Mouse (Mus musculus): Measurements from ENCODE around the gene Npas2.

Gene Npas2

DNA sequence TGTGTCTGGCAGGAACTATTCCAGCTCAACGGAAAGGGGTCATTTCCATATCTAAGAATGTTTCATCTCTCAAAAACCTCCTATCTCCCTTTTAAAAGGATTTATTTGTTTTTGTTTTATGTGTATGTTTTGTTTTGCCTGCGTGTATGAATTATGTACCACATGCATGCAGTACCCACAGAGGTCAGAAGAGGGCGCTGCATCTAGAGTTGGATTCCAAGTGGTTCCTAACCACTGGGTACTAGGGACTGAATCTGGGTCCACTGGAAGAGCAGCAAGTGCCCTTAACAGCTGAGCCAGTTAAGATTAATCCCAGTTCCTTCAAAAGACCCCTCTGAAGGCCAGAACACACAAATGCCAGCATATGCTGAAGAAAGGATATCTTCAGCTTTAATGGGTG lies 24.1 kb downstream of the Npas2 start:
- peak; percentile 42 for DNase-seq (ENCODE audit: low read depth)

- no peak for DNase-seq (ENCODE audit: low read depth)
These were observed 34.9 kb downstream of the Npas2 start for GRCm38 (mm10) chr1:39228401-39228800.

- DNase-seq (ENCODE audit: low read depth): no peak
These were observed 36.5 kb downstream of the Npas2 start for GRCm38 (mm10) chr1:39230021-39230420.

DNA sequence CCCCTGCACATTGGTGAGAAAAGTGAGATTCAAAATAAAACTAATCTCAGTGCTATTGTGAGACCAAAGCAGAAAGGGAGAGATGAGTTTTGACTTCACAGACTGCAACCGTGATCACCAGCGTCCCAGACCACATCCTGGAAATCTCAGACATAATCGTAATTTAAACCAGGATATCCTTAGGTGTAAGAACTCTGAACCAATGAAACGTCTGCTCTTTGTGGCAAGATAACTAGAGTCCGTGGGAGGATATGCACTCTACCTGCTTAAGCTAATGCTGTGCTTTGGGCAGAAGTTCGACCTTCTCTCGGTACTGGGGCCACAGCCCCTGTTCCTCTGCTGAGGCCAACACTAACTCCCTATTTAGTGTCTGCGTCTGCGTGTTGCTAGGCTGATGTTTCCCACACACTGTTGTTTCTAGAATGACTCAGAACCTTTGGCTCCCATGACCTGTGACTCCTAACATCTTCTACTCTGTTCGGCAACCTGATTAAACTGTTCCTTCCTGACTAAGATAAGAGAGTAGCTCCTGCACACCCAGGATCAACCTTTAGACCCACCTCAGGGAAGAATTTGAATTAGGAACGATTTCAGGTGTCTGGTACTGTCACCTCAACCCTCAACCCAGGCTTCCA lies 41.4 kb downstream of the Npas2 start:
- peak; percentile 55 for DNase-seq (ENCODE audit: low read depth)

GRCm38 (mm10) chr1:39237503-39238255 lies 44.1 kb downstream of the Npas2 start:
- no peak for DNase-seq (ENCODE audit: low read depth)

DNA sequence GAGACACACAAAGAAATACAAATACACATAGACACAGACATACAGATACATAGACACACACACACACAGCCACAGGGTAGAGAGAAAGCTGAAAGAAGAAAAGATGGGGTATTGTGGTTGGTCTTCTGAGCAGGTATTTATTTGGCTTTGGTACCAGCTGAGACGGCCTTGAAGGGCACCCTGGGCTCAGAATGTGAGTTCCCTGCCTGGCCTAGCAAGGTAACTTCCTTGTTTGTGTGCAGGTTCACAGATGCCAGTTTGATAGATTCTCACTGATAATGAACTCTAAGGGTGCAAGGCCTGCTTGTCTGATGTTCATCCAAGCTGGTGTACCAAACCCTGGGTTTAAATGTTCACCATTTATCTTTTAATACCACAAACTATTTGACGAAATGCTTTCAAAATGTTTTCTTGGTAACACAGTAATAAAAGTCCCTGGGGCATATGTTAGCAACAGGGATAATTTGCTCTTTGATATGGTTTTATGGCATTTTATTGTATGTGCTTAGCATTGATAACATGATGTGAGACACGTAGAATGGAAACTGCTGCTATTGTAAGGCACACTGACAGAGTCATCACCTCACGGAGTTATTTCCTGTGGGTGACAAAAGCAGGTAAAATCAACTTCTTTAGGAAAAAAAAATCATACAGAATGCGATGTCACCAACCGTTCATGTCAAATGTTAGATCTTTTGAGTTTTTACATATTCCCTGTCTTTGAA lies 47.5 kb downstream of the Npas2 start:
- peak; percentile 14 for DNase-seq (ENCODE audit: low read depth)

DNA sequence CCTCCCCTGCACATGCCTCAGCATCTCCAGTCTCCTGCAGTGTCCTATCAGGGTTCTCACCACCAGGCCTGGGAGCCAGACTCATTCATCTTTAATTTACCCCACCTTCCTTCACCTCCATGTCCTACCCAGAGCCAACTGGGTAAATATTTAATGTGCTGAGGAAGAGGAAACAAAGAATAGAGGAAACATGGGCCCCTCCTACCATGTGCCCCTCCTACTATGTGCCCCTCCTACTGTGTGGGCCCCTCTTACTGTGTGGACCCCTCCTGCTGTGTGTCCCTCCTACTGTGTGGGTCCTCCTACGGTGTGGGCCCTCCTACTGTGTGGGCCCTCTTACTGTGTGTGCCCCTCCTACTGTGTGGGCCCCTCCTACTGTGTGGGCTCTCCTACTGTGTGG lies 51.2 kb downstream of the Npas2 start:
- DNase-seq (ENCODE audit: low read depth): no peak

GRCm38 (mm10) chr1:39251679-39252078 lies 58.1 kb downstream of the Npas2 start:
- DNase-seq (ENCODE audit: low read depth): no peak

DNA sequence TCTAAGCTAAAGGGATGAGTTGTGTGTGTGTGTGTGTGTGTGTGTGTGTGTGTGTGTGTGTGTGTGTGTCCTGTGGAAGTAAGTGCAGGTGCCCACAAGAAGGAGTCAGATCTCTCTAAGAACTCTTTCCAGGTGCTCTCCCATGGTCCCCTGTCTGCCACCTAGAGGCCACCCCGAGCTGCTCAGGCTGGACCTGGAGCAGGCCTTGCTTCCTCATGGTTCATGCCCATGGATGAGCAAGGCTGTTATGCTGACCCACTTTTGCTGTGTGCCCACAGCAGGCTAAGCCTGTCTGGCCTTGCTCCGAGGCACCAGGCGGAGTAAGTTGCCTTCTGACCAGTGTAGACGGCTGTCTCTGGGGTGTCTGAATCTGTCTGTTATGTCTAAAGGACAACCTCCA lies 60.2 kb downstream of the Npas2 start:
- DNase-seq (ENCODE audit: low read depth): peak; percentile 23

GRCm38 (mm10) chr1:39256051-39256450 lies 62.5 kb downstream of the Npas2 start:
- no peak for DNase-seq (ENCODE audit: low read depth)

GRCm38 (mm10) chr1:39256513-39257330 lies 63.2 kb downstream of the Npas2 start:
- no peak for DNase-seq (ENCODE audit: low read depth)

DNA sequence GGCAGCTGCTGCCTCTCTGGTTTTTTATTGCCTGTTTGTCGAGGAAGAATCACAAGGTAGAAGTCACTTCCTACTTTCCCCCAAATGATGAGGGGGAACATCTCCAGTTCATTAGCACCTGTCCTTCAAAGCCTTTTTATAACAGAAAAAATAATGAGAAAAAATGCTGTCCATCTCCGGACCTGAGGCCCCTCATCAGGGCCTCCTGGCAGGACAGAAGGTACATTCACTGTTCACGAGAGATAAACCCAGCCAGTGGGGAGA lies 63.7 kb downstream of the Npas2 start:
- DNase-seq (ENCODE audit: low read depth): no peak

DNA sequence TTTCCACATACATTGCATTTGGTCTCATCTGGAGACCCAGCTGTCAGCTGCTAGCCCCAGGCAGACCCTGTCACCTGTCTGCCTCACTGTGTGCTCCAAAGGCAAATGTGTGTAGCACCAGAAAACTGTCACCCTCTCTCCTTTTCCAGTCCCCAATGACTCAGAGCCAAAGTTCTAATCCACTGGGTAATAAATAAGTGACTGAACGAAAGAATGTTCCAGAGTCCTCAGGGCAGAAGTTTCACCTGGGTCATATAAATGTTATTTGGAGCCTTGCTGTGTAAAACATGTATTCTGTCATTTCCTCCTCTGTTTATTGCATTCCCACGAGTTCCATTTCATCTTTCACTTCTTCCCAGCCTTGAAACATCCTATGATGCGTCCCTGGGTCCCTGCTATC lies 66.1 kb downstream of the Npas2 start:
- no peak for DNase-seq (ENCODE audit: low read depth)

DNA sequence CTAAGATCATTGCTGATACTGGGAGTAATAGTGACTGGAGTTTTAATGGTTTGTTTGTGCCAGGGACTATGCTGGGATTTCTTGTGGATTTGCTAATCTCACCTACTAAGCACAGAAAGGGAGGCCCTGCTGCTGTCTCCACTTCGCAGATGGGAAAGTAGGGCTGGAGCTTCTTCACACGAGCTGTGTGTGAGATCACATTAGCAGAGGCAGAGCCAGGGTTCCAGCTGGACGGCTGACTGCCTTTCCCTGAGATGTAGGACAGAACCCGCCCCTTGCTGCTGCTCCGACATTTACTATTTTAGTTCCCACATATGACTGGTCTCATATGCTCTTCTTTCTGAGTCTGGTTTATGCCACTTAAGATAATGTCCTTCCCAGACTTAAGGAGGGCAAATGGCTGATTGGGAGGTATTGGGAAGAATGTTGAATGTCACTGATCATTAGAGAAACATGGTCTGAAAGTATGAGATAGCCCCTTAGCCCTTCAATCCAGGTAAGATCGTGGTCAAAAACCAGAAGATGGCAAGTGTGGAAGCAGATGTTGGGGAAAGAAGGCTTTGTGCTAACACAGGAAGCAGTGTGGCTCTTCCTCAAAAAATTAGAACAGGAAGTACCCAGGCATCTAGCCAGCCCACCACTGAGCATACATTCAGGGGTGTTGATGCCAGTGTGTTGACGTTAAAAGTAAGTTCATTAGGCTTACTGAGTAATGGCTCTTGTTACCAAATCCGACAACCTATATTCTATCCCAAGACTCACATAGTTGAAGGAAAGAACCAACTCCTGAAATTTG lies 66.8 kb downstream of the Npas2 start:
- DNase-seq (ENCODE audit: low read depth): no peak

DNA sequence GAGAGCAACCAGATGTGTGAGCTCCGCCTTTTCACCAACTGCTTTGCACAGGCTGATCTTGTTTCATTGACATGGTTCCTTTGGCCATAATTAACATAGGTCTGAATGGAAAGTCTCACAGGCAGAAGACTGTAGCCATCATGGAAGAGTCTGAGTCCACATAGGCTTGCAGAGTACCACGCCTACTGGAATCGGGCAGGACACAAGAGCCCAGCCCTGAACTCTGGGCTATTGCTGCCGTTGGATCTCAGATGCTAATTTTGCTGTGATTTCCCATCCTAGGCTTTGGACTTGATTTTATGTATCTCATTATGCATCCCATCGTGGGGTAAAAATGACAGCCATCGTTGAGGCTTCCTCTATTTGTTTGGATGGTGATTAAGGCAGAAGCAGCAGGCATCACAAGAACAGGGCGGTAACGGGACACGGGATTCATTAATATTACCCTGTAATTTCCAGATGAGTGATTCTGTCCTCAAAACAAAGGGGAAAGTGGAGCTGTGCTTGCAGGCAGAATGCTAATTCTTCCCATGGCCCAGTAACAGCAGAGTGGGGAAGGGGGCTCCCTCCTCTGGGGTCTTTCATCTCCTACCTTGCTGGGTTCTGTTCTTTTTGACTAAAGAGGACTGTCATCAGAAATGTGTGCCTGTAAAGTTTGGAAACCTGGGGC lies 73.4 kb downstream of the Npas2 start:
- no peak for DNase-seq (ENCODE audit: low read depth)

DNA sequence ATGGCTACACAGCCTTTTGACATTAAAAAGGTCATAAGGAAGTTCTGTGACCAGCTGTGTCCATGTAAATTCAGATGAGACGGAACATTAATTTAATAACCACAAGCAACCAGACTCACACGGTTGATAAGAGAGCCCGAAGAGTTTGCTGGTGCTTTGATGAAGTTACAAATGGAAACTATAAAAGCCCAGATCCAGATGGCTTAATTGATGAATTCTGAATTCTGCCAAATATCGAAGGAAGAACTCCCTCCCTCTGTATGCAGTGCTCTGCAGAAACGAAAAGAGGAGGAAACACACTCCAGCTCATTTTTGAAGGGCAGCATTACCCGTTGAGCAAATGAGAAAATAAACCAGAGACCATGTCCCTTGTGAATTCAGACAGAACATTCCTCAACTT lies 79.4 kb downstream of the Npas2 start:
- DNase-seq (ENCODE audit: low read depth): no peak

GRCm38 (mm10) chr1:39280391-39280790 lies 86.9 kb downstream of the Npas2 start:
- DNase-seq (ENCODE audit: low read depth): no peak

- DNase-seq (ENCODE audit: low read depth): peak; percentile 87
These were observed 87.7 kb downstream of the Npas2 start for GRCm38 (mm10) chr1:39280989-39281875.

DNA sequence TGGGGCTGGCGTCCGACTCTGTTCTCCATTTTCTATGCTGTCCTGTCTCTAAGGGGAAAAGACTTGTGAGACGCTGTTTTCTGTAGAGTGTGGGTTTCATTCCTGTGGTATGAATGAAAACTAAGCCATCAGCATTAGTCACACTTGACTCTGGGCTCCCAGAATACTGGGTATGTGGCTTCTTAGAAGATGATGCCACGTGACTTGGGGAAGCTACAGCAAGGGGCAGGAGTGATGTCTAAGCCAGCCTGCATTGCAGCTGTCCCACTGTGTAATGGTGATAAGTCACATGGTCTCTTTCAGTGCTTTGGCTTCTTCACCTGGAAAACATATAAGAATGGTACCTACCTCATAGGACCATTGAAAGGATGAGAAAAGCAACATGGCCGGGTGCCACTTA lies 88.4 kb downstream of the Npas2 start:
- DNase-seq (ENCODE audit: low read depth): peak; percentile 48

- DNase-seq (ENCODE audit: low read depth): no peak
These were observed 89.8 kb downstream of the Npas2 start for GRCm38 (mm10) chr1:39283323-39283722.

Data from naive thymus-derived CD4-positive, alpha-beta T cell, adult 2 months (primary cell).